Mouse (Mus musculus) heart, postnatal 0 days (tissue): ENCODE results near the gene Mycbp2. TPM values are rescaled to one million over a fixed set of nuclear protein-coding genes. Genes with fewer than 3 reads are reported as not detected.

Experiments used
- ATAC-seq: fragments of 200-750 bp; cut with Nextera tagmentation; 2 replicates; pipeline ENCODE4 v1.8.0; 2017; ENCODE audit warnings: low read depth, moderate number of reproducible peaks, moderate library complexity; ENCODE audit not compliant: insufficient read depth
- DNase-seq: peaks from one replicate; pipeline ENCODE4 v3.0.0-alpha.2; 2016; ENCODE audit warnings: low spot score
- H3K27ac ChIP-seq: fragments of 300-500 bp; sonication (generic); 2 replicates; pipeline ENCODE4 v1.5.1; 2014; ENCODE audit warnings: low read depth, mild to moderate bottlenecking
- H3K27me3 ChIP-seq: fragments of 300-500 bp; sonication (generic); 2 replicates; pipeline ENCODE4 v1.6.1; 2014; ENCODE audit warnings: low read length, mixed read lengths; ENCODE audit not compliant: control insufficient read depth, insufficient read depth
- H3K36me3 ChIP-seq: fragments of 300-500 bp; sonication (generic); replicated peaks from 2 replicates; pipeline ENCODE4 v1.6.1; 2014; ENCODE audit warnings: low read length, mixed read lengths; ENCODE audit not compliant: control insufficient read depth, insufficient read depth
- H3K4me1 ChIP-seq: fragments of 300-500 bp; sonication (generic); 2 replicates; pipeline ENCODE4 v1.6.1; 2014; ENCODE audit warnings: antibody characterized with exemption; ENCODE audit not compliant: control insufficient read depth, insufficient read depth
- H3K4me2 ChIP-seq: fragments of 300-500 bp; sonication (generic); 2 replicates; pipeline ENCODE4 v1.6.1; 2014; ENCODE audit warnings: low read depth, mild to moderate bottlenecking, low read length, moderate library complexity
- H3K4me3 ChIP-seq: fragments of 300-500 bp; sonication (generic); 2 replicates; pipeline ENCODE4 v1.5.1; 2014; ENCODE audit warnings: low read depth, low read length
- H3K9ac ChIP-seq: fragments of 300-500 bp; sonication (generic); replicated peaks from 2 replicates; pipeline ENCODE4 v1.6.1; 2014; ENCODE audit warnings: low read depth, low read length, mixed read lengths
- H3K9me3 ChIP-seq: fragments of 300-500 bp; sonication (generic); replicated peaks from 2 replicates; pipeline ENCODE4 v1.6.1; 2016; ENCODE audit warnings: low read length; ENCODE audit not compliant: control insufficient read depth
- CTCF ChIP-seq: IDR thresholded peaks from 2 replicates; pipeline ENCODE4 v1.5.1; 2016; ENCODE audit warnings: antibody characterized with exemption, control low read depth, low read depth
- EP300 ChIP-seq: IDR thresholded peaks from 2 replicates; pipeline ENCODE4 v1.6.1; 2016; ENCODE audit warnings: antibody characterized with exemption, low read depth
- WGBS: fragments of 180-500 bp; shearing (Covaris S2); extraction: QIAGEN DNeasy Blood & Tissue Kit; methylation state at CpG from one replicate; pipeline ENCODE4 v1.1.7; 2014; 5-methylcytosine and 5-hydroxymethylcytosine counted together
- polyA plus RNA-seq: library from polyadenylated mRNA; unstranded; fragments of >200 nt; fragmentation: Nextera tagmentation; extraction: Ambion mirVana; gene quantifications from 2 replicates; pipeline ENCODE4 v1.2.1, GENCODE M21; 2015
- total RNA-seq: library from RNA; depleted of rRNA; stranded (reverse); fragments of >200 nt; gene quantifications from 2 replicates; pipeline ENCODE4 v1.2.3, GENCODE M21; 2014; ENCODE audit warnings: low replicate concordance

The Mycbp2 gene
- total and polyA plus RNA-seq, 2 experiments from 2014 or later, result 8.7 to 20.2 TPM

DNA sequence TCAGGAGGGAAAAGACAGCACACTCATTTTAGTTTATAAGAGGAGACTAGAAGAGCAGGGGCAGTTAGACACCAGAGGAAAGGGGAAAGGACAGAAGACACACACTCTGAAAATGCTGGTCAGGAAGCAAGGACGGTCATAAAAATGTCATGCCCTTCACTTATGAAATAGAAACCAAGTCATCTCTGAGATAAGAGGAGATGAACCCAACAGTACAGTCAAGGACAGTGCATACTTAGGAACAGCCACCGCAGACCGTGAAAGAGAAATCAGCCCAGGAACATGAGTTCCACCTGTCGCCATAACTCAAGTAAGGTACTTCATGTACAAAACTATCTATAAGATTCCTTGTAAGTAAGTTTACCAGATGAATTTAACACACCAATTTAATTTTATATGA is 33.7 kb downstream of the Mycbp2 start:
- Histone ChIP-seq H3K4me1 (no peaks in the 10 kb centered on the region), H3K4me3 (no peak overlapping the region), H3K27me3 (no peaks in the 10 kb centered on the region), H3K9ac (no peak overlapping the region), H3K4me2 (no peak overlapping the region), H3K36me3 (peaks cover 20% of the 10 kb centered on the region), H3K27ac (no peak overlapping the region), H3K9me3 (no peaks in the 10 kb centered on the region)
- TF ChIP-seq CTCF (no peak), EP300 (no peak)
- DNase-seq (no peak), ATAC-seq (no peak)
- WGBS, result 94% methylated on average over 4 of the region's 4 CpGs

DNA sequence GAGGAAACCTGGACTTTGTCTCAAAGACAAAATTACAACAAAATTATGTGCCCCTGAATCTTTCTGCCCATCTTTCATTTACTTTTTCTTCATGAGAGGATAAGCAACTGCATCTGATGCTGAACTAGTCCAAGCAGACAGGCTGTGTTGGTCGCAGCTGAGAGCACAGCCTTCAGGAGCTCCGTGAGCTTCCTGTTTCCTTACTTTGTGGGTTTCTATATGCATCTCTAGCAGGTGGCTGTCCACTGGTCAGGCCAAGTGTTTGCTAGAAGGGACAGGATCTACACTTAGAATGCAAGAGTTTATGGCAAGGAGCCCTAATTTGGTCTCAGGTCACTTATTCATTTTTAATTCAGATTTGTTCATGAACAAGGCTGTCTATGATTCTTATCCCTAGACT is 50.4 kb downstream of the Mycbp2 start:
- Histone ChIP-seq H3K9me3 (no peaks in the 10 kb centered on the region), H3K9ac (no peak overlapping the region), H3K27me3 (no peaks in the 10 kb centered on the region), H3K4me2 (no peak overlapping the region), H3K27ac (no peak overlapping the region), H3K36me3 (peaks cover 22% of the 10 kb centered on the region), H3K4me1 (no peaks in the 10 kb centered on the region), H3K4me3 (no peak overlapping the region)
- TF ChIP-seq CTCF, result no peak
- TF ChIP-seq EP300, result no peak
- DNase-seq, result no peak
- WGBS, result 88% methylated on average over 2 of the region's 2 CpGs
- no peak for ATAC-seq

DNA sequence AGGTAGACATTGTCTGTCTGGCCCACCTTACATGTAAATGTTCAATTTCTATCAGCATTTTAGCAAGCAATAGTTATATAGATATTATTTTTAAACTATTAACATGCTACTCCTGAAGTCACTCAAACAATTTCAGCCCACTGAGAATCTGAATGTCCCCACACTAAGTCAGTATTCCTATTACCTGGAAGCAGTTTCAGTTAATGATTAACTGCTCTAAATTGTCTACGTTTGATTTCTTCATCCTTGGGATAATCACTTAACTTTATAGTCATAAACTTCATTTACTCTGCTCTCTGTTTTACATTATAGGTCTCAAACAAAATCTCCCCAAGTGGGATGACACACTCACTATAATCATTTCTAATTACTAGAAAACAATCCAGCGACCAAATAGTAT is 60.0 kb downstream of the Mycbp2 start:
- Histone ChIP-seq H3K27ac (no peak overlapping the region), H3K4me3 (no peak overlapping the region), H3K4me2 (no peak overlapping the region), H3K9me3 (0 out of 2 replicates have a peak, but pooled peaks cover 4% of the 10 kb centered on the region), H3K27me3 (no peaks in the 10 kb centered on the region), H3K36me3 (peaks cover 30% of the 10 kb centered on the region), H3K9ac (no peak overlapping the region), H3K4me1 (no peaks in the 10 kb centered on the region)
- TF ChIP-seq EP300 (no peak), CTCF (no peak)
- 83% methylated on average over 2 of the region's 2 CpGs for WGBS
- ATAC-seq (no peak), DNase-seq (no peak)

DNA sequence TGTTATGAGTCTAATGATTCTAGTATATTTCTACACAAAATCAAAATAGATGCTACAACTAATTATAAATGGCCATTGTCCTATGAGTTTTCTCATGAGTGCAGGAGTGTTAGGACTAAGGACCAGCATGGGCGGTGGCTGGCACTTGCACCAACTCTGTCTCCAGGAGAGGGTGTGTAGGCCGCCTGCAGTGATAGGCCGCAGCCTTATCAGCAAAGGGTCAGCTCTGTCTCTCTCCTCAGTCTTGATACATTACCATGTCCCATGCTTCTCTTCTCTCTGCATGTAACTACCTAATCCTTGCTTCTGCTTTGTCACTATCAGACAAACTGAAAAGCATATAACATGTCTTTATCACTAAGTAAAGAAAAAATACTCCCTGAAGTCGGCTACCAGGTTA is 69.9 kb downstream of the Mycbp2 start:
- Histone ChIP-seq H3K4me2 (no peak overlapping the region), H3K9ac (no peak overlapping the region), H3K9me3 (no peaks in the 10 kb centered on the region), H3K36me3 (peaks cover 16% of the 10 kb centered on the region), H3K4me3 (no peak overlapping the region), H3K27ac (no peak overlapping the region), H3K4me1 (no peaks in the 10 kb centered on the region), H3K27me3 (no peaks in the 10 kb centered on the region)
- ATAC-seq (no peak), DNase-seq (no peak)
- TF ChIP-seq CTCF (no peak), EP300 (no peak)
- 69% methylated on average over 4 of the region's 4 CpGs for WGBS

DNA sequence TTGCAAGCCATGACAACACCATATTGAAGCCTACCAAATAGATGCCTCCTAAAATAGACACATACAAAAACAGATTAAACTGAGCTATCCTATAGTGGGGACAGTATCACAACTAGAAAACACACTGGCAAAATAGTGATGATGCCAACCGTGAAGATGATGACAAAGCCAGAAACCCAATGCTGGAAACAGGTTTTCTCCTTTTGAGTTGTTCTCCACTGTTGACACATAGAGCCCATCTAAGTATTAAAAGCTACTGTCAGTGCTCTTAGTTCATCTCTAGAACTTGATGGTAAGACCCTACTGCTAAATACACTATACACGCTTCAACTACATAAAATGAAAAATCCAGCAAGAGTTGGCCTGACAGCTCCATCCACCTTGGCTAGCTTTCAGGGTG is 86.2 kb downstream of the Mycbp2 start:
- Histone ChIP-seq H3K4me2 (no peak overlapping the region), H3K36me3 (peaks cover 28% of the 10 kb centered on the region), H3K4me1 (no peaks in the 10 kb centered on the region), H3K27me3 (no peaks in the 10 kb centered on the region), H3K4me3 (no peak overlapping the region), H3K9me3 (no peaks in the 10 kb centered on the region), H3K9ac (no peak overlapping the region), H3K27ac (no peak overlapping the region)
- 97% methylated on average over 2 of the region's 2 CpGs for WGBS
- ATAC-seq (no peak), DNase-seq (no peak)
- TF ChIP-seq CTCF (no peak), EP300 (no peak)

DNA sequence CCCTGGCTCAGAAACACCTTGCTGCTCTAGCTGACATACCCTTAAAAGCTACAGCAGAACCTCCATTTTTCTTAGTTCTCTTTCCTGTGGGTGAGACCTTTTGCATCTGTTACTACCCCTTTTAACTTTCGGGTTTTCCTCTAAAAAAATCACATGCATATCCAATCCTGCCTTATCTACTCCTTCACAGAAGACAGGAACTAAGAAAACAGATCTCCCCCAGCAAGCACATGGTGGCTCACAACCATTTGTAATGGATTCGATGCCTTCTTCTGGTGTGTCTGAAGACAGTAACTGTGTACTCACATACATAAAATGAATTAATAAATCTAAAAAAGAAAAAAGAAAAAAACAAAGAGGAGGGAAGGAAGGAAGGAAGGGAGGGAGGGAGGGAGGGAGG is 87.9 kb downstream of the Mycbp2 start:
- no peaks in the 10 kb centered on the region for H3K9me3 ChIP-seq
- no peaks in the 10 kb centered on the region for H3K4me1 ChIP-seq
- no peak for ATAC-seq
- WGBS, result 80% methylated on average over 2 of the region's 2 CpGs
- H3K4me3 ChIP-seq, result no peak overlapping the region
- H3K4me2 ChIP-seq, result no peak overlapping the region
- no peak overlapping the region for H3K9ac ChIP-seq
- TF ChIP-seq EP300 (no peak), CTCF (no peak)
- no peak overlapping the region for H3K27ac ChIP-seq
- DNase-seq, result no peak
- no peaks in the 10 kb centered on the region for H3K27me3 ChIP-seq
- peaks cover 28% of the 10 kb centered on the region for H3K36me3 ChIP-seq
